Mouse (Mus musculus) spleen, postnatal 14 days (tissue): Measurements from ENCODE around the gene Sik3.
"Not testable (repeated sequence)": the region's sequence is repeated elsewhere in the genome, so short reads cannot be mapped to it uniquely, and the experiment has no call there.

ENCODE experiments used
- DNase-seq, 2 experiments: peaks; one replicate each; pipeline ENCODE4 v3.0.0; 2021 to 2022; ENCODE audit warnings: low spot score in 2 of 2

Gene Sik3

DNA sequence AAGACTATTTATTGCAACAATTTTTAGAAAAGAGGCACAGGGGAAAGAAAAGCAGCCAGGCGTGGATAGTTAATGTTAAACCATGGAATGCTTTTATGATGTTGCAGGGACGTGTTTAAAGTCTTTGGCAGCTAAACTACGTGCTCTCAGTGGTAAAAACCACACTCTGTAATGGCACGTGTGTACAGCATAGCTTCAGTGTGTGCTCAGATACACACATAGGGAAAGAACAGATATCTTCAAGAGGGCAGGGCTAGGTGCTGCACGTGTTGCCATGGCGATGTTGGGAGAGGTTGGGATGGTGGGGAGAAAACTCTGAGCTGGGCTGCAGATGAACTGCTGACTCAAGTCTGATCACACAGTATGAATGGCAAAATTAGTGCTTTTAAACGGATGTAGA, 90.5 kb downstream of the Sik3 start:
- DNase-seq = no peak

DNA sequence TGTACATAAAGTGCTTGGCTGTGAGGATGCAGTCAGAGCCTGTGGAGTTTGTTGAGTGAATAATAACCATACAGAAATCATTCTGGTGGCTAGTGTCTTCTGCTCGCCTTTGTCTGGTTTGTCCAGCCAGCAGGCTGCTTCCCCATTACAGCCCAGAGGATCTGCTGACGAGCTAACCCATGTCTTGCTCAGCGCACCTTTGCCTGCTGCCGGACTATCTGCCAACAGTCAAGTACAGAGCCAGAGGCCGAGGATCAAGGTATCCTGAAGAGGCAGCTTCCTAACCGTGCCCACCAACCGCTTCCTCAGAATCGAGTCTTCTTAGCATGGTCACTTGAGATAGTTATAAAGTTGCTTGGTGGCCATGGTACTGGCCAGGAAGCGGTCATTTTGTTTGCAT, 93.5 kb downstream of the Sik3 start:
- no peak for DNase-seq

DNA sequence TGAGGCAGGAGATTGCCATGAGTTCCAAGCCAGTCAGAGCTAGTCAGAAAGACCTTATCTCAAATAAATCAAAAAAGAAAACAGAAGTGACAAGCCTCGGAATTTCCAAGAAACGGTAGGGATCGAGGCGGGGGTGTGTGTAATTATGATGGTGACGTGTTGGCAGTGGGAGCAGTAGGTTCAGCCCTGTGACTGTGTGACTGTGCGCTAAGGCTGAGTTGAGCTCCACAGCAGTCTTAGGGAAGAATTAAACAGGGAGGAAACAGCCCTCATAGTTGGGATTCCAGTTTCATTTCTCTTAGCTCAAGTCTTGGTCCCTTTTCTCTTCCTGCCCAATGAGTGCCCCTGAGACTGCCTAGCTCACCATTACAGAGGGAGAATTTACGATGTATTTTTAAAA, 98.0 kb downstream of the Sik3 start:
- DNase-seq = no peak

DNA sequence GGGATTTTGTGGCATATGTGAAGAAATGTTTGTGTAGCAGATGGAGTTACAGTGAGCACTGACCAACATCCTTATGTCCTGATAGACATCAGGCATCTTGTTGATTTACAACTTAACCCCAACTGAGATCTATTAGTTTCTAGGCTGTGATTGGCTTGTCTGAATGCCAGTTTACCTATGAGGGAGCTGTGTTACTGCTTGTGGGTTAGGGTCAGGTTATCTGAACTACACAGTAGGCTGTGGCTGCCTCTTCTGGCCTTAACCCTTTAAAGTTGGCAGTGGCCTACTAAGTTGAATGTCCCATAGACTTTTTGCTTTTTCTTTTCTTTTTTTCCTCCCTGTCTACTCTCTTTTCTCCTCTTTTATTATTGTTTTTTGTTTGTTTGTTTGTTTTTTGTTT, 98.7 kb downstream of the Sik3 start:
- no peak for DNase-seq

GRCm38 (mm10) chr9:46112246-46112645, 99.6 kb downstream of the Sik3 start:
- DNase-seq = no peak

- no peak for DNase-seq
Observed at GRCm38 (mm10) chr9:46118844-46119385, 106.3 kb downstream of the Sik3 start.

DNA sequence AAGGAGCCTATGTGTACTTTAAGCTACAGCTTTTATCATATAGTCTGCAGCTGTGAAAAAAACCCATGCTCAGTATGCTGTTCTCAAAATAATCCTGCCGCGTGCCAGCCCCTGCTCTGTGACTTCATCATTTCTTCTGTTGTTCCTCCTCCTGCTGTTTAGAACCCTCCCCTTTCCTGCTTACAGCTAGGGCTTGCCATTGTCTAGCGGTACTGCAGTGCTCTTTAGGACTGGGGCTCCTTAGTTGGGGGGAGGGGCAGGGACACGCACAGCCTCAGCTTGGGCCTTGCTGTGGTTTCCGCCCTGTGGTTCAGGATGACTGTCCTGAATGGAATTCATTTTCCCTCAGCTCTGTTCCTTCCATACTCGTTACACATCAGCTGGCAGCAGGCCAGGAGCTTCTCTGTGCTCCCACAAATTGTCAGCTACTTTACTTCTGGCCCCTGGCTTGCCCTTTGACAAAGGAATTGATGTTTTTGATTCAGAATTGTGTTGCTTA, 107.4 kb downstream of the Sik3 start:
- DNase-seq = no peak

GRCm38 (mm10) chr9:46120468-46121253, 108.0 kb downstream of the Sik3 start:
- DNase-seq = no peak

DNA sequence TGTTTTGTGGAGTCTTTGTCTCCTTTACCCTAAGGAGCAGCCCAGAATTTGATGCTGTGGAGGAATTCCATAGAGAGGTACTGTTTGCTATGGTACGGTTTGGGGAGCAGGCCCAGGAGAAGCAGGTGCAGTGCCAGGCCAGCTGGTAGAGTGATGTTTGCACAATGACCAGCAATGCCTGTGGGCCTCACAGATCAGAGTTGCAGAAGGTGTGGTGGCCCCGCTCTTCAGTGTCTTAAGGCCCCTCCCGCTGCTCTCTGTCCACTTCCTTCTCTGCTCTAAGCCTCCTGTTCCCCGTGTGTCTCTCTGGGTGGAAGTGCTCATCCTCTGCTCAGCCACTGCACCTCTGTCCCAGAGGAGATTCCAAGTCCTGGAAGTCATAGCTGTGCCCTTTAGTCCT, 108.9 kb downstream of the Sik3 start:
- no peak for DNase-seq

- DNase-seq = no peak
Observed at GRCm38 (mm10) chr9:46122731-46123130, 110.1 kb downstream of the Sik3 start.

DNA sequence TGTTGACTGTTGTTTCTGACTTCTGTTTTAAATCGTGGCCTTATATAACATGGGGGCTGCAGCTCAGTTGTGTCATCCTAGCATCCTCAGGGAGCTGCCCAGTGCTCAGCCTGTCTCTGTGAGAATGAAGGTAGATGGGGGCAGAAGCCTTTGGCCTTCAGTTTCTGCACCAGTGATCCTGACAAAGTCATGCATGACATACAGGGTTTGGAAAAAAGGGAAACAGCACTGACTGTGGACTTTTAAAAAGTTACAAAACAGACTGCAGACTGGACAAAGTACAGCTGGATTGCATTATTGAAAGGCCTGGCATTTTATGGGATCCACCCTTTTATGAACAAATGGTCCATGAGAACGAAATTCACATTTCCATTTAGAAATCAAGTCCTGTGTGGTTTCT, 113.7 kb downstream of the Sik3 start:
- no peak for DNase-seq

DNA sequence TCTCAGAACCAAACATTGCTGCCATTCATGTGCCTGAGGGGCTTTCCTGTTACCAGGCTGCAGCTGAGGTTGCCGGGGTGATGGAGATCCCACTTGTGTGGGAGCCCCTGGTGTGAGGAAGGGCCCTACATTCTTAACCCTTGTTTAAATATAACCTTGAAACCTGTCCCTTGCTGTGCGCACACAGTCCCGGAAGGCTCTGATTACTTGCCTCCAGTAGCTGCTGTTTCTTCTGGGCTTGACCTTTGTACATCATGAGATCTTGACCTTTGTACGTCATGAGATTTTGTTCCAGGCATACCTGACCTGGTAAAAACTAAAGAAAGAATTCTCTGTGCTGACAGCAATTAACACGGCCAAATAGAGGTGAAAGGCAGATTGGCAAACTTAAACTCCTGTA, 114.7 kb downstream of the Sik3 start:
- DNase-seq = no peak

DNA sequence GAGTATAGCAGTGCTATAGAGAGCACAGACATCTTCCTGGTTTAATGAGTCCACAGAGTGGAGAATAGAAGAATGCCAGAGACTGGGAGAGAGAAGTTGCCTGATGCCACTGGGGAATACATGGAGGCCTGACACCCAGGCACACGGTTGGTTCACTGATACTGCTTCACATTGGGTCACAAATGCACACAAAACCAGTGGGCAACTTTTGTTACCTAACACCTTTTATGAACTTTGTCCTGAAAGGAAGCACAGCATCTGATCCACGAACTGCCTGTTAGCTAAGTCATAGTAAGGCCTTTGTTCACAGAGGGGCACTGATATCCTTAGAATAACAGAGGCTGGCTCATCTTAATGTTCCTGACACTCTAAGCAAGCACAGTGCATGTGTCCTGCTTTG, 116.6 kb downstream of the Sik3 start:
- no peak for DNase-seq

DNA sequence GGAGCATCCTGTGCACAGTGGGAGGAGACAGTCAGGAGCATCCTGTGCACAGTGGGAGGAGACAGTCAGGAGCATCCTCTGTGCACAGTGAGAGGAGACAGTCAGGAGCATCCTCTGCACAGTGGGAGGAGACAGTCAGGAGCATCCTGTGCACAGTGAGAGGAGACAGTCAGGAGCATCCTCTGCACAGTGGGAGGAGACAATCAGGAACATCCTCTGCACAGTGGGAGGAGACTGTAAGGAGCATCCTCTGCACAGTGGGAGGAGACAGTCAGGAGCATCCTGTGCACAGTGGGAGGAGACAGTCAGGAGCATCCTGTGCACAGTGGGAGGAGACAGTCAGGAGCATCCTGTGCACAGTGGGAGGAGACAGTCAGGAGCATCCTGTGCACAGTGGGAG, 120.2 kb downstream of the Sik3 start:
- not testable (repeated sequence) for DNase-seq

DNA sequence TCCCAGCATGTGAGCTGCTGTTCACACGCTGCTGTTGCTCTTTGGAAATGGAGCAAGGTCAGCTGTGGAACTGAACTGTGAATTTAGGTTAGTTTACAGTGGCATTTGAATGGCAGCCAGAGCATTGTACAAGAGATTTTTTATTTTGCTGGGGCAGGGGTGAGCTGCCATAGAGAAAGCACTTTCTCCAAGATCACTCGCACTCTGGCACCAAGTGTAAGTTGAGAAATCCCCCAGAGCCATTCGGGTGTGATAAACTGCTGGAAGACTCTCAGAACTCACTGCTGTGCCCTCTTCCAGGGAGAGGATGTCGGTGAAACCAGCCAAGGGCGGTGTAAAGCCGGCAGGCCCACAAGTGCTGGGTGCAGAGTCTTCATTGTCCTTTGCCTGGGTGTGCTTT, 126.2 kb downstream of the Sik3 start:
- no peak for DNase-seq

GRCm38 (mm10) chr9:46140811-46141210, 128.2 kb downstream of the Sik3 start:
- no peak for DNase-seq

DNA sequence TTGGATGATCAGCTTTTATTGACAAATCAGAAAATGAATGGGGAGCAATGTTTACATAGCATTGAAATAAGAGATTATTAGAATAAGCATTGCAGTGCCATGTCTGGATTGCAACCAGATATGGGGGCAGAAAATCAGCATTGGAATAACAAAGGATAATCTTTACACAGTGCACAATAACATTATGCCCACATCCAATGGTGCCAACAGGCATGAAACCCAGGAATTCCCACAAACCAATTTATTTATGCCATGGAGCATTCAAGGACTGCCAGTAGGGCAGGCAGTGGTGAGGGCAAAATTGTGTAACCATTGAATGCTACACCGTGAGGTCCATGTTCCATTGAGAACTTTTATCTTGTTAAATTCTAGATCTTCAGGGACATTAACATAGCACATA, 129.4 kb downstream of the Sik3 start:
- no peak for DNase-seq

GRCm38 (mm10) chr9:46142492-46142891, 129.9 kb downstream of the Sik3 start:
- no peak for DNase-seq

GRCm38 (mm10) chr9:46144976-46145375, 132.4 kb downstream of the Sik3 start:
- DNase-seq = no peak

DNA sequence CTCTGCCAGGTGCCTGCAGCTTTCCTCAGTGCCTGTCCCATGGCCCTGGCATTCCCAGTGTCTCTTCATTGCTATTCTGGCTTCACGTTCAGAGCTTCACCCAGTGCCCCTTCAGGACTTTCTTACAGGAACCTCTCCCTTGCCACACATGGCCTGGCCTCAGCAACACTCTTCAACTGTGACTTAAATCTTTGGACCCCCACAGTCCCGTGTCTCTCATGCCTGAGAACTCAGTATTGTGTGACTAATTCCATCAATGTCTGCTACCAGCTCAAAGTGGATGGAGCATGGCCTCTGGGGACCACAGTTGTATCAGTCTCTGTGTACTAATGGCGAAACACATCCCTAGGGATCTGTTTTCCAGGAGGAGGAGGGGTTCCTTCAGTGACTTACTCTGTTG, 133.8 kb downstream of the Sik3 start:
- DNase-seq = no peak

- no peak for DNase-seq
Observed at GRCm38 (mm10) chr9:46148723-46149122, 136.1 kb downstream of the Sik3 start.

- no peak for DNase-seq
Observed at GRCm38 (mm10) chr9:46149392-46149791, 136.8 kb downstream of the Sik3 start.

DNA sequence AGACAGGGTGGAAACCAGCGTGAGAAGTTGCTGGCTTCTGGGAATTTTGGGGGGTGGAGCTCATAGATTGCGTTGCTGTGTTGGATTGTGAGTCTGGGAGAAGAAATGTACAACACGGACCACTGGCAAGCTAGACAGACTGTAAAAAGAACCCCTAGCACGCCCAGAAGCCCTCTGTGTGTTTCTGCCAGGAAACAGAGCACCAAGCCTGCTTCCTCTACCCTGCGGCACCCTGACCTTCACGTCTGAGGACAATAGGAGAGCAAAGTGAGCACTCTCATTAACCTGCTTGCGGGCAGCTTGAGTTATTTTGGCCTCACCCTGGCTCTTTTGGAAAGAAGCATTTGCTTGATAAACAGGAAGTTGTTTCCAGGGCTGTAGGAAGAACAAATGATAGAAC, 137.5 kb downstream of the Sik3 start:
- DNase-seq = no peak
